Mouse (Mus musculus) ES-CJ7 (cell line): ENCODE measurements around the gene Fpr-rs4.

Experiments used
- DNase-seq: peaks from one replicate; pipeline ENCODE4 v3.0.0; 2011; ENCODE audit warnings: low read depth, low spot score

Gene Fpr-rs4

DNA sequence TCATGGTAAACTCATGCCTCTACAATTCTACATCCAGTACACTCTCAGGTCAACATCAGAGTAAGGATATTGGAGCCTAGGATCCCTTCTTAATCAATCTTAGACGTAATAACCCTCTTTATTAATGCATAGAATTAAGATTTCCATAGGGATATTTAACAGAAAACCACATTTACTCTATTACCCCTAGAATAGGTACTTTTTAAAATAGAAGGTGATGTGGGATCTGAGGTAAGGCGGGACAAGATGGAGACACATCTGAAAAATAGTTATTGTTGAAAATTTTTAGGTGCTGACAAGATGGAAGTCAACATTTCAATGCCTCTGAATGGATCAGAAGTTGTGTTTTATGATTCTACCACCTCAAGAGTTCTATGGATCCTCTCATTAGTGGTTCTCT, at the start of gene Fpr-rs4:
TSS of gene Fpr-rs4 (plus strand) at position 301 of the 400 bp plus-strand sequence.
- no peak for DNase-seq

- peak; percentile 40 for DNase-seq
These were observed 48.1 kb upstream of the Fpr-rs4 start for GRCm38 (mm10) chr17:17973443-17973842.

GRCm38 (mm10) chr17:17981232-17981631, 40.3 kb upstream of the Fpr-rs4 start:
- peak; percentile 66 for DNase-seq

DNA sequence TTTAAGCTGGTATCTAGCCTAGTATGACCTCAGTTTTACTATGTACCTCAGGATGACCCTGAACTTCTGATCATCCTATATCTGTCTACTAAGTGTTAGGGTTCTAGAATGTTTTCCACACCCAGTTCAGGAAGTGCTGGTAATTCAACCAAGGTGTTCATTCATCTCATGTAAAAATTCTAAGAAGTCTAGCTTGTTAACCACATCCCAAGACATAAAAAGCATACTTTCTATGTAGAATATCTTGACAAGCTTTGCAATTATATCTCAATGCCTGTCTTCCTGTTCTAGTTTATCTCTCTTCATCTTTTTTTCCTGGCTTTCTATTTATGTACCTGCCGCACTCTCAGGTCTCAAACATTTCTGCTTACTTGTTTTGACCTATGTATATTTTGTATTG, 16.8 kb upstream of the Fpr-rs4 start:
- no peak for DNase-seq

- no peak for DNase-seq
These were observed 27.6 kb downstream of the Fpr-rs4 start, which contains the start of gene Vmn2r124 for GRCm38 (mm10) chr17:18049124-18049523. TSS of gene Vmn2r124 (plus strand) at chr17:18049424.
